Comparison of ENCODE assay signal across 8 mouse cellular contexts in genomic region chr2:77316961-77317360, GRCm38 (mm10). TPM values are rescaled to one million over a fixed set of nuclear protein-coding genes. Genes with fewer than 3 reads are reported as not detected.
DNase-seq lines count a peak whose midpoint lies in the region; ATAC-seq and TF ChIP-seq lines count a peak whose summit lies in the region.

No protein-coding gene starts in this region.

- H3K36me3 ChIP-seq in hindbrain, embryonic 15.5 days, result no peaks in the 10 kb centered on the region
- H3K36me3 ChIP-seq in hindbrain, embryonic 11.5 days (ENCODE audit: control insufficient read depth, insufficient read depth, low read length), result no peaks in the 10 kb centered on the region
- H3K36me3 ChIP-seq in lung, embryonic 15.5 days, result no peaks in the 10 kb centered on the region

- TF ChIP-seq POLR2A in brain, embryonic 14.5 days (IDR thresholded peaks at IDR 0.05; ENCODE audit: borderline replicate concordance, extremely low read depth, insufficient read depth, insufficient read length, poor library complexity, severe bottlenecking), result no peak

- DNase-seq in hindbrain, embryonic 11.5 days (ENCODE audit: low spot score), result no peak
- peak; percentile 69 for DNase-seq in brain, embryonic 14.5 days (ENCODE audit: low read depth)
- peak; percentile 97 for DNase-seq in heart, adult 11 months
- no peak for DNase-seq in layer of hippocampus, adult 2 months (ENCODE audit: low spot score in 2 of 2)
- no peak for DNase-seq in kidney, adult 18-20 months
- DNase-seq in cerebellum, adult 8-10 months, result no peak

- no peak overlapping the region for H3K4me3 ChIP-seq in hindbrain, embryonic 15.5 days
- no peak overlapping the region for H3K4me3 ChIP-seq in hindbrain, embryonic 11.5 days (ENCODE audit: low read depth, low read length)
- H3K4me3 ChIP-seq in lung, embryonic 15.5 days, result no peak overlapping the region
- no peak overlapping the region for H3K4me3 ChIP-seq in layer of hippocampus, adult 2 months

- H3K4me2 ChIP-seq in hindbrain, embryonic 15.5 days, result no peak overlapping the region
- no peak overlapping the region for H3K4me2 ChIP-seq in hindbrain, embryonic 11.5 days (replicated peaks; ENCODE audit: low read depth, low read length)
- no peak overlapping the region for H3K4me2 ChIP-seq in lung, embryonic 15.5 days

- peak; percentile 86; the same call in 1 of the 2 replicates for ATAC-seq in hindbrain, embryonic 15.5 days (ENCODE audit: low FRiP score, low read depth)
- ATAC-seq in hindbrain, embryonic 11.5 days (ENCODE audit: low FRiP score), result no peak
- ATAC-seq in lung, embryonic 15.5 days (ENCODE audit: borderline replicate concordance, extremely low read depth, low FRiP score, low TSS enrichment), result peak; percentile 90

- no peaks in the 10 kb centered on the region; the same call in 1 of the 2 replicates for H3K4me1 ChIP-seq in hindbrain, embryonic 15.5 days (replicated peaks)
- H3K4me1 ChIP-seq in hindbrain, embryonic 11.5 days (replicated peaks; ENCODE audit: control insufficient read depth, insufficient read depth, low read length), result no peaks in the 10 kb centered on the region
- H3K4me1 ChIP-seq in lung, embryonic 15.5 days, result peaks cover 7% of the 10 kb centered on the region; the same call in 1 of the 2 replicates

- no peak for TF ChIP-seq CTCF in brain, embryonic 14.5 days (IDR thresholded peaks at IDR 0.05; ENCODE audit: borderline replicate concordance, extremely low read depth, insufficient read depth, insufficient read length)
- no peak for TF ChIP-seq CTCF in layer of hippocampus, adult 2 months (conservative IDR thresholded peaks at IDR 0.05)

- WGBS in hindbrain, embryonic 15.5 days, result 45% methylated on average over 7 of the region's 7 CpGs
- 63% methylated on average over 7 of the region's 7 CpGs for WGBS in hindbrain, embryonic 11.5 days
- 14% methylated on average over 7 of the region's 7 CpGs for WGBS in lung, embryonic 15.5 days

- H3K9me3 ChIP-seq in hindbrain, embryonic 15.5 days, result no peaks in the 10 kb centered on the region
- no peaks in the 10 kb centered on the region for H3K9me3 ChIP-seq in hindbrain, embryonic 11.5 days (ENCODE audit: control insufficient read depth, low read length)
- no peaks in the 10 kb centered on the region for H3K9me3 ChIP-seq in lung, embryonic 15.5 days

- no peak overlapping the region for H3K9ac ChIP-seq in hindbrain, embryonic 15.5 days
- H3K9ac ChIP-seq in hindbrain, embryonic 11.5 days (ENCODE audit: low read depth, low read length), result no peak overlapping the region
- H3K9ac ChIP-seq in lung, embryonic 15.5 days, result no peak overlapping the region

- H3K27ac ChIP-seq in hindbrain, embryonic 15.5 days (replicated peaks), result no peak overlapping the region
- H3K27ac ChIP-seq in hindbrain, embryonic 11.5 days (ENCODE audit: low read depth, low read length), result no peak overlapping the region
- H3K27ac ChIP-seq in lung, embryonic 15.5 days, result no peak overlapping the region
- no peak overlapping the region for H3K27ac ChIP-seq in layer of hippocampus, adult 2 months

- no peaks in the 10 kb centered on the region for H3K27me3 ChIP-seq in hindbrain, embryonic 15.5 days
- H3K27me3 ChIP-seq in hindbrain, embryonic 11.5 days (ENCODE audit: control insufficient read depth, insufficient read depth, low read length), result no peaks in the 10 kb centered on the region
- no peaks in the 10 kb centered on the region for H3K27me3 ChIP-seq in lung, embryonic 15.5 days

RNA-seq across cellular contexts. Expression of gene Sestd1, which starts 36.6 kb away (rescaled TPM):
- 28.1 and 30.5 TPM in 2 replicates for polyA plus RNA-seq in hindbrain, embryonic 15.5 days (2015; fragmentation: Nextera tagmentation; extraction: Ambion mirVana)
- 27.3 and 28.1 TPM in 2 replicates for polyA plus RNA-seq in hindbrain, embryonic 11.5 days (2014; fragmentation: Nextera tagmentation; extraction: Ambion mirVana)
- polyA plus RNA-seq in brain, embryonic 14.5 days (2012; rRNA removed), result 46.6 and 60.2 TPM in 2 replicates
- 21.0 and 21.4 TPM in 2 replicates for polyA plus RNA-seq in lung, embryonic 15.5 days (2015; fragmentation: Nextera tagmentation; extraction: Ambion mirVana)
- total RNA-seq in layer of hippocampus, adult 2 months (2021), result 10 to 100 TPM; 36.6 to 40.2 TPM

Comparison
In these comparisons a context has a peak if more than half of its experiments do, and no peak if none do; other contexts are left out.
1. DNase-seq: peak in brain, embryonic 14.5 days (single experiment) and heart, adult 11 months (single experiment); none in hindbrain, embryonic 11.5 days (single experiment), layer of hippocampus, adult 2 months (0 of 2), kidney, adult 18-20 months (single experiment) and cerebellum, adult 8-10 months (single experiment).